Mouse (Mus musculus) small intestine, adult 2 months (tissue): ENCODE measurements at regions not wholly inside any gene's neighbourhood (a gene's known extent, or its start where the extent isn't known, plus 50 kb on each side); places are given as distances from the start of the nearest gene placed in this dataset.

Experiments
- CTCF ChIP-seq: fragments of 200-500 bp; IDR thresholded peaks from 2 replicates; pipeline ENCODE4 v1.5.1; 2012; ENCODE audit warnings: low read depth, mild to moderate bottlenecking, control low read depth, inconsistent platforms, low read length, moderate library complexity, mixed read lengths; ENCODE audit not compliant: insufficient replicate concordance, insufficient read length; ENCODE audit errors: extremely low read depth
- POLR2A ChIP-seq: fragments of 200-500 bp; IDR thresholded peaks from 2 replicates; pipeline ENCODE4 v1.6.1; 2012; ENCODE audit warnings: low read depth, mild to moderate bottlenecking, control low read depth, inconsistent platforms, low read length, moderate library complexity

- no peak for TF ChIP-seq CTCF
- no peak for TF ChIP-seq POLR2A
Observed at GRCm38 (mm10) chr13:103490049-103490448, 155.8 kb upstream of the Mast4 start.
